Mouse (Mus musculus) neural tube, embryonic 12.5 days (tissue): ENCODE measurements around the gene Ada. TPM values are rescaled to one million over a fixed set of nuclear protein-coding genes. Genes with fewer than 3 reads are reported as not detected.
"Not testable (repeated sequence)": the region's sequence is repeated elsewhere in the genome, so short reads cannot be mapped to it uniquely, and the experiment has no call there.

Source experiments
- ATAC-seq: fragments of 200-750 bp; cut with Nextera tagmentation; 2 replicates; pipeline ENCODE4 v1.8.0; 2017; ENCODE audit warnings: low read depth, mild to moderate bottlenecking, moderate TSS enrichment, moderate library complexity; ENCODE audit not compliant: low FRiP score
- H3K27ac ChIP-seq: fragments of 300-500 bp; sonication (generic); 2 replicates; pipeline ENCODE4 v1.5.1; 2016
- H3K27me3 ChIP-seq: fragments of 300-500 bp; sonication (generic); replicated peaks from 2 replicates; pipeline ENCODE4 v1.6.1; 2016; ENCODE audit warnings: mild to moderate bottlenecking
- H3K36me3 ChIP-seq: fragments of 300-500 bp; sonication (generic); 2 replicates; pipeline ENCODE4 v1.6.1; 2016; ENCODE audit warnings: mild to moderate bottlenecking
- H3K4me1 ChIP-seq: fragments of 300-500 bp; sonication (generic); 2 replicates; pipeline ENCODE4 v1.6.1; 2016
- H3K4me2 ChIP-seq: fragments of 300-500 bp; sonication (generic); replicated peaks from 2 replicates; pipeline ENCODE4 v1.6.1; 2016; ENCODE audit warnings: mild to moderate bottlenecking
- H3K4me3 ChIP-seq: fragments of 300-500 bp; sonication (generic); 2 replicates; pipeline ENCODE4 v1.5.1; 2016
- H3K9ac ChIP-seq: fragments of 300-500 bp; sonication (generic); 2 replicates; pipeline ENCODE4 v1.6.1; 2016; ENCODE audit warnings: mild to moderate bottlenecking
- H3K9me3 ChIP-seq: fragments of 300-500 bp; sonication (generic); 2 replicates; pipeline ENCODE4 v1.6.1; 2016; ENCODE audit warnings: mild to moderate bottlenecking
- WGBS: fragments of 180-500 bp; shearing (Covaris S2); methylation state at CpG from one replicate; pipeline ENCODE4 v1.1.7; 2016; 5-methylcytosine and 5-hydroxymethylcytosine counted together
- polyA plus RNA-seq: library from polyadenylated mRNA; unstranded; fragments of >200 nt; fragmentation: Nextera tagmentation; extraction: Ambion mirVana; gene quantifications from 2 replicates; pipeline ENCODE4 v1.2.1, GENCODE M21; 2016

The Ada gene
- polyA plus RNA-seq, 1 experiment from 2014 or later, result 4.2 TPM

GRCm38 (mm10) chr2:163691846-163692605 is 58.0 kb downstream of the Ada start:
- H3K36me3 ChIP-seq, result no peaks in the 10 kb centered on the region
- H3K9me3 ChIP-seq, result no peaks in the 10 kb centered on the region
- no peak overlapping the region for H3K4me3 ChIP-seq
- H3K4me1 ChIP-seq, result peaks cover 23% of the 10 kb centered on the region
- H3K9ac ChIP-seq, result no peak overlapping the region
- ATAC-seq, result no peak
- no peak overlapping the region for H3K4me2 ChIP-seq
- WGBS, result 93% methylated on average over 6 of the region's 6 CpGs
- no peaks in the 10 kb centered on the region for H3K27me3 ChIP-seq
- H3K27ac ChIP-seq, result no peak overlapping the region

GRCm38 (mm10) chr2:163690409-163691304 is 59.4 kb downstream of the Ada start:
- no peak overlapping the region for H3K9ac ChIP-seq
- H3K27ac ChIP-seq, result no peak overlapping the region
- no peak overlapping the region; the same call in 1 of the 2 replicates for H3K4me2 ChIP-seq
- H3K4me3 ChIP-seq, result no peak overlapping the region
- no peaks in the 10 kb centered on the region for H3K36me3 ChIP-seq
- no peaks in the 10 kb centered on the region for H3K9me3 ChIP-seq
- 60% methylated on average over 8 of the region's 8 CpGs for WGBS
- H3K4me1 ChIP-seq, result peaks cover 23% of the 10 kb centered on the region
- ATAC-seq, result no peak
- no peaks in the 10 kb centered on the region for H3K27me3 ChIP-seq

- H3K27ac ChIP-seq, result no peak overlapping the region
- no peak overlapping the region for H3K4me3 ChIP-seq
- peaks cover 27% of the 10 kb centered on the region for H3K4me1 ChIP-seq
- whole genome bisulfite sequencing, result 84% methylated on average over 3 of the region's 3 CpGs
- H3K9ac ChIP-seq, result no peak overlapping the region
- ATAC-seq, result no peak
- H3K36me3 ChIP-seq, result no peaks in the 10 kb centered on the region
- no peak overlapping the region for H3K4me2 ChIP-seq
- H3K9me3 ChIP-seq, result no peaks in the 10 kb centered on the region
- no peaks in the 10 kb centered on the region for H3K27me3 ChIP-seq
Measured at GRCm38 (mm10) chr2:163689771-163690170, 60.3 kb downstream of the Ada start.

GRCm38 (mm10) chr2:163688377-163688776 is 61.7 kb downstream of the Ada start:
- not testable (repeated sequence) for H3K36me3 ChIP-seq, H3K4me3 ChIP-seq, H3K27ac ChIP-seq, H3K9me3 ChIP-seq, H3K4me2 ChIP-seq, ATAC-seq, H3K9ac ChIP-seq, H3K27me3 ChIP-seq
- 92% methylated on average over 1 of the region's 1 CpGs for WGBS
- peaks cover 20% of the 10 kb centered on the region for H3K4me1 ChIP-seq

- Histone ChIP-seq H3K27me3 (no peaks in the 10 kb centered on the region), H3K9ac (no peak overlapping the region), H3K4me3 (no peak overlapping the region), H3K9me3 (no peaks in the 10 kb centered on the region), H3K36me3 (no peaks in the 10 kb centered on the region), H3K4me1 (peaks cover 14% of the 10 kb centered on the region), H3K4me2 (no peak overlapping the region), H3K27ac (no peak overlapping the region)
- ATAC-seq, result no peak
- 54% methylated on average over 3 of the region's 3 CpGs for WGBS
Measured at GRCm38 (mm10) chr2:163686886-163687285, 63.2 kb downstream of the Ada start.

- Histone ChIP-seq H3K9me3 (no peaks in the 10 kb centered on the region), H3K4me1 (peaks cover 14% of the 10 kb centered on the region), H3K9ac (no peak overlapping the region), H3K27ac (no peak overlapping the region), H3K36me3 (no peaks in the 10 kb centered on the region), H3K4me3 (no peak overlapping the region), H3K4me2 (no peak overlapping the region), H3K27me3 (no peaks in the 10 kb centered on the region)
- no peak for ATAC-seq
- 81% methylated on average over 5 of the region's 5 CpGs for WGBS
Measured at GRCm38 (mm10) chr2:163686233-163686632, 63.8 kb downstream of the Ada start.

- Histone ChIP-seq H3K9ac (no peak overlapping the region), H3K27ac (no peak overlapping the region), H3K27me3 (no peaks in the 10 kb centered on the region), H3K36me3 (no peaks in the 10 kb centered on the region), H3K4me1 (peaks cover 10% of the 10 kb centered on the region), H3K4me2 (no peak overlapping the region), H3K4me3 (no peak overlapping the region), H3K9me3 (no peaks in the 10 kb centered on the region)
- 77% methylated on average over 6 of the region's 6 CpGs for WGBS
- ATAC-seq, result no peak
Measured at GRCm38 (mm10) chr2:163685761-163686200, 64.3 kb downstream of the Ada start.

GRCm38 (mm10) chr2:163685287-163685686 is 64.8 kb downstream of the Ada start:
- H3K27me3 ChIP-seq, result no peaks in the 10 kb centered on the region
- H3K4me2 ChIP-seq, result no peak overlapping the region
- ATAC-seq, result no peak
- no peaks in the 10 kb centered on the region for H3K36me3 ChIP-seq
- 75% methylated on average over 4 of the region's 4 CpGs for WGBS
- H3K9ac ChIP-seq, result no peak overlapping the region
- peaks cover 5% of the 10 kb centered on the region; the same call in 1 of the 2 replicates for H3K4me1 ChIP-seq
- no peak overlapping the region for H3K27ac ChIP-seq
- no peaks in the 10 kb centered on the region for H3K9me3 ChIP-seq
- H3K4me3 ChIP-seq, result no peak overlapping the region

- 96% methylated on average over 2 of the region's 2 CpGs for WGBS
- Histone ChIP-seq H3K9ac (no peak overlapping the region), H3K36me3 (no peaks in the 10 kb centered on the region), H3K4me1 (0 out of 2 replicates have a peak, but pooled peaks cover 5% of the 10 kb centered on the region), H3K4me3 (no peak overlapping the region), H3K4me2 (no peak overlapping the region), H3K27ac (no peak overlapping the region), H3K27me3 (no peaks in the 10 kb centered on the region), H3K9me3 (no peaks in the 10 kb centered on the region)
- no peak for ATAC-seq
Measured at GRCm38 (mm10) chr2:163682344-163682743, 67.7 kb downstream of the Ada start.

- WGBS, result 91% methylated on average over 3 of the region's 3 CpGs
- no peak for ATAC-seq
- H3K4me1 ChIP-seq, result peaks cover 9% of the 10 kb centered on the region; the same call in 1 of the 2 replicates
Measured at GRCm38 (mm10) chr2:163676745-163677144, 73.3 kb downstream of the Ada start.

More at GRCm38 (mm10) chr2:163676745-163677144, 73.3 kb downstream of the Ada start:
- Histone ChIP-seq H3K36me3 (no peaks in the 10 kb centered on the region), H3K4me2 (no peak overlapping the region), H3K27me3 (no peaks in the 10 kb centered on the region), H3K9me3 (no peaks in the 10 kb centered on the region), H3K9ac (no peak overlapping the region), H3K27ac (no peak overlapping the region), H3K4me3 (no peak overlapping the region)
